Mouse (Mus musculus): ENCODE measurements around the gene Gm45194.

Gene Gm45194

GRCm38 (mm10) chrX:111891089-111891488 is at the start of gene Gm45194:
Gene Gm45194 (plus strand): TSS chrX:111891389.
- no peak for DNase-seq (ENCODE audit: low read depth, low spot score)

DNA sequence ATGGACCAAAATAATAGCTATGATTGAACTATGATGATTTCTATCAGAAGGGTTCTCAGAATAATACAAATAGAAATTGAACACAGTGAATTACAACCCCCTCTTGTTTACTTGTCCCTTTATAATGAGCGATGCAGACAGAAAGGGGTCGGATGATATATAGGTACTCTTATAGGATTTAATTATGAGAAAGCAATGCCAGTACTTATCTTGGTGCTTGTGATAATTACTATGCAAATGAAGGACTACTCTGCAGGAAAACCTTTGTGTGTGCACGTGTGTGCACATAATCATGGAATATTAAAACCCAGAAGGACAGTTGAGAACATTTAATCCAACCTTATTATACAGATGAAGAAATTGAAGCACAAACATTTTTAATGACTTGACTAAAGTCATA is 35.3 kb upstream of the Gm45194 start:
- DNase-seq (ENCODE audit: low read depth, low spot score), result no peak

- no peak for DNase-seq (ENCODE audit: low read depth, low spot score)
Measured at GRCm38 (mm10) chrX:111881251-111881650, 9.9 kb upstream of the Gm45194 start.

DNA sequence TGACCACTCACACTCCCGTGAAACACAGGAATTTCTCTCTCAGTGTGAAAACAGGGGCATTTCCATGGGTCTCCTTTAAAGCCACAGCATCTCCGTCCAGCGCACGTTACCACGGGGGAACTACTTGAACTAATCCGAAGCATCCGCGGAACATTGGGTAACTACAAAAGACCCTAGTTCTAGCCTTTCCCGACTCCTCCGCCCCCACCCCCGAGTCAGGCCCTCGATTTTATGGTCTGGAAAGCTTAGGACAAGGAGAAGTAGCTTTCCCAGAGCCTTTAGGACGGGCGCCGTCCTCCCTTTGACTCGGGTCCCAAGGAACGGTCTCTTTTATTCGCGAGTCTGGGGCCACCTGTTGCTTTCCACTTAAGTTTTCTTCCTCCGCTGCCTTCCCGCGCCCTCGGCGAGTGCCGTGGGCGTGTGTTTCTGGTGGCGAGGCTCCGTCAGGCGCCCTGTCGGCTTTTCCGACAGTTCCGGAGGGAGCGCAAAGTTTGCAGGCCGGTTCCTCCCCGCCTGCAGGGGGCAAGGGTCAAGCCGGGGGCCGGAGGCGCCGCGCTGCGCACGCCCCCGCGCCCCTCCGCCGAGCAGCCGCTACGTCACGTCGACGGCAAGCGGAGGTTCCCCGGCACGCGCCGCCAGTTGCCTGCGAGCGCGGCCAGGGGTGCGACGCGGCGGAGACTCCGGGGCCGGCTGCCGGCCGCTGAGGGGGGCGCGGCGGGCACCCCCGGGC is 3.3 kb downstream of the Gm45194 start:
- no peak for DNase-seq (ENCODE audit: low read depth, low spot score)

DNA sequence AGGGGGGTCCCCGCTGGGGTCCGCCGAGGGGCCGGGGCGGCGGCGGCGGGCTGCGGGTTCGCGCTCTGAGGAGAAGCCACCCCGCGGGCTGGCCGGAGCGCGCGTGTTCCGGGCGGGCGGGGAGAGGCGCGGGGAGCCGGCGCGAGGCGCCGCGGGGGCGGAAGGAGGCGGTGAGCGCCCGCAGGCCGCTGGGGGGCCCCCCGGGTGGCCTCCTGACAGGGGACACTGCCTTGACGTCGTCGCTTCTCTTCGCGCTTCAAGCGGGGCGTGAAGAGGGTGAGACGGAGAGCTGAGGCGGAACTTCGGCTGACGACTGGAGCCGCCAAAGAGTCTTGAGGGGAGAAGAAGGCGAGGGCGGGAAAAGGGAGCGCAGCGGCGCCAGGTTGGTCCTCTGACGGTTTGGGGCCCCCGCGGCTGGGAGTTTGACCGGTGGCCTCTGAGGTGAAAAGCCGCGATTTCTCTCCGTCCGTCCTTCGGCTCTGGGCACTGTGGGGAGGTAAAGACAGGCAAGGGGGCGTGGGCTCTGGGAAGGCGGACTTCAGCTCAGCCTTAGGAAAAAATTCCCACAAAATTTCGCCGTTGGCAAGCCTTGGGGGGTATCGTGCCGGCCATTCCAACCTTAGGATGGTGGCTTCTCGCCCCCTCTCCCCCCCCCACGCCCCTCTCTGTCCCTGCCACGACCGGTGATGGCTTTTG is 4.0 kb downstream of the Gm45194 start:
- no peak for DNase-seq (ENCODE audit: low read depth, low spot score)

GRCm38 (mm10) chrX:111917422-111917821 is 26.2 kb downstream of the Gm45194 start:
- no peak for DNase-seq (ENCODE audit: low read depth, low spot score)

- DNase-seq (ENCODE audit: low read depth, low spot score), result no peak
Measured at GRCm38 (mm10) chrX:111960909-111961308, 69.7 kb downstream of the Gm45194 start.

GRCm38 (mm10) chrX:111999661-112000060 is 108.5 kb downstream of the Gm45194 start:
- no peak for DNase-seq (ENCODE audit: low read depth, low spot score)

DNA sequence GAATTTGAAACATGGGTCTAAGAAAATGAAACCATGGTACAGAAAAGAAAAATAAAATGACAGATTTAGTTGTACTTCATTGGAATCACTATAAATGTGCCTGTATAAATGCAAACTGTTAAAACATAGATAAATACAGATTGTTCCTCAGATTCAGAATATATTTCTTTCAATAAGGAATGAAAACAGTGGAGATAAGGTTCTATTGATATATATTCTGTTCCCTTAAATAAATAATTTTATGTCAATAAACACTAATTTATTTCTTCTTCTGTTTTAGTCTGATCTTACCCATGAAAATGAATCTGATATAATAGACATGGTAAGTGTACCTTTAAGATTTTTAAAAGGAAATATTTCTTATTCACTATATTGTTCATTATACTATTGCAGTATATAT is 119.5 kb downstream of the Gm45194 start, which contains the start of gene Tex16:
TSS of gene Tex16 (plus strand) at position 301 of the 400 bp plus-strand sequence.
- DNase-seq (ENCODE audit: low read depth, low spot score), result no peak

- DNase-seq (ENCODE audit: low read depth, low spot score), result no peak
Measured at GRCm38 (mm10) chrX:112238749-112239148, 347.6 kb downstream of the Gm45194 start, which contains the start of gene 4933403O08Rik. Gene 4933403O08Rik (plus strand): TSS chrX:112239049.

DNA sequence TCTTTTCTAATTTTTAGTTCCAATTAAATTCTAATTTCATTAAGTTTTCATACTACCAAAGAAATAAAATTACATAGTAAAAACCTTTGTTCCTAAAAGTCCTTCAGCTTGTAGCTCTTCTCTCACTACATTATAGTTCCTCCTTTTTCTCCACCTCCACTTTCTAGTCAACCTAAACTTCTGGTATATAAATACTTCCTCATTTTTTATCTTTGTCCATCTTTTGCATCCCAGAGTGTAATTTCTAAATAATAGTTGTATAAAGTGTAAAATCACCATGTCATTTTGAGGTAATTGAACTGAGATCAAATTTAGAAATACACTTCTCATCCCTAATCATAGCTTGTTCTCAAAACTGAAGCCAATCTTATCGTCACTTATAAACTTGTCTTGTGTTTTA is 351.7 kb downstream of the Gm45194 start:
- DNase-seq (ENCODE audit: low read depth, low spot score), result no peak

GRCm38 (mm10) chrX:112255513-112255912 is 364.3 kb downstream of the Gm45194 start:
- no peak for DNase-seq (ENCODE audit: low read depth, low spot score)

DNA sequence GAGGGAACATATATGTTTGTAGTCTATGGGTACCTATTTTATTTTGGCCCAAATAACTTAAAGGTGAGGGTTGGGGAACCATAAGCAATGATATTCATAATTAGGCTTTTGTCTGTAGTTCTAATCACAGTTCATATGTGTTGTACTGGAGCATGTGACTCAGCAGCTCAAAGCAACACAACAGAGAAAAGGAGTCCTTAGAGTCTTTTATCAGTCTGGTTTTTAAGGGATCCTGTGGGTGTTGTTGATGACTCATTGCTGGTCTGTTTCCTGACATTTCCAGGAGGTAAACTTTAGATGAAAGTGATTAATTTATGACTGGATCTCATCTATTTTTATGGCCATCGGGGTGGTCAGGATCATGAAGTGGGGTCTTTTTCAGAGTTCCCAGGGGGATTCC is 382.4 kb downstream of the Gm45194 start:
- DNase-seq (ENCODE audit: low read depth, low spot score), result no peak
